Mouse (Mus musculus) limb, embryonic 10.5 days (tissue): Measurements from ENCODE around the gene Btbd35f15. TPM values are rescaled to one million over a fixed set of nuclear protein-coding genes. Genes with fewer than 3 reads are reported as not detected.
"Not testable (repeated sequence)": the region's sequence is repeated elsewhere in the genome, so short reads cannot be mapped to it uniquely, and the experiment has no call there.

Source experiments
- DNase-seq: peaks from one replicate; pipeline ENCODE4 v3.0.0-alpha.2; 2017; ENCODE audit warnings: low spot score
- H3K27ac ChIP-seq: fragments of 300-500 bp; sonication (generic); 2 replicates; pipeline ENCODE4 v1.5.1; 2016; ENCODE audit warnings: mild to moderate bottlenecking
- H3K27me3 ChIP-seq: fragments of 300-500 bp; sonication (generic); 2 replicates; pipeline ENCODE4 v1.6.1; 2016; ENCODE audit warnings: low read depth, mild to moderate bottlenecking; ENCODE audit not compliant: poor library complexity, severe bottlenecking
- H3K36me3 ChIP-seq: fragments of 300-500 bp; sonication (generic); 2 replicates; pipeline ENCODE4 v1.6.1; 2016; ENCODE audit warnings: mild to moderate bottlenecking, moderate library complexity
- H3K4me1 ChIP-seq: fragments of 300-500 bp; sonication (generic); 2 replicates; pipeline ENCODE4 v1.6.1; 2016
- H3K4me3 ChIP-seq: fragments of 300-500 bp; sonication (generic); 2 replicates; pipeline ENCODE4 v1.5.1; 2016; ENCODE audit warnings: mild to moderate bottlenecking, moderate library complexity
- H3K9me3 ChIP-seq: fragments of 300-500 bp; sonication (generic); replicated peaks from 2 replicates; pipeline ENCODE4 v1.6.1; 2016; ENCODE audit warnings: mild to moderate bottlenecking
- WGBS: fragments of 180-500 bp; shearing (Covaris S2); methylation state at CpG from one replicate; pipeline ENCODE4 v1.1.7; 2016; 5-methylcytosine and 5-hydroxymethylcytosine counted together
- polyA plus RNA-seq: library from polyadenylated mRNA; unstranded; fragments of >200 nt; fragmentation: Nextera tagmentation; extraction: Ambion mirVana; gene quantifications from 2 replicates; pipeline ENCODE4 v1.2.1, GENCODE M21; 2016

Gene Btbd35f15
- not detected in 2 replicates for polyA plus RNA-seq

DNA sequence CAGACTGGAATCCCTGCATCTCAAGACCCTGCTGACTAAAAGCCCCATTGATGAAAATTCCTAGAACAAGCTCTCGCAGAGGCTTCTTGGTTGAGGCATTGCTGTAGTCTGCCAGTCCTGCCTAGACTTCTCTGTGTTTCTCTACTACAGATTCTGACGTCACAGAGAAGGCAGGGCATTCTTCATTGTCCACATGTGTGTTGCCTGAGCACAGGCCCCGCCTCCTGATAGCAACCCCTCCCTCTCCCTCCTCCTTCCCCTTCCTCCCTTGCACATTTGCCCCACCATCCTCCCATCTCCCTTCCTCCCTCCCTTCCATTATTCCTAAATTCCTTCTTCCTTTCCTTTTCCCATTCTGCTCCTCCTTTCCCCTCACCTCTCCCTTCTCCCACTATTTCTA lies at the start of gene Btbd35f15:
TSS of gene Btbd35f15 (minus strand) at position 101 of the 400 bp plus-strand sequence.
- not testable (repeated sequence) for H3K9me3 ChIP-seq, H3K4me1 ChIP-seq, DNase-seq, H3K36me3 ChIP-seq, H3K27ac ChIP-seq, H3K27me3 ChIP-seq, H3K4me3 ChIP-seq
- no CpG with 5 or more reads among the region's 3 CpGs for WGBS

Other genes with a start within 250 kb of the Btbd35f15 start
- gene Btbd35f13, start 79.9 kb upstream of the Btbd35f15 start, polyA plus RNA-seq = not detected in 2 replicates
- not detected in 2 replicates for gene Btbd35f14, start 125.0 kb upstream of the Btbd35f15 start, polyA plus RNA-seq